Mouse (Mus musculus) lung, postnatal 10 days (tissue): ENCODE measurements around the gene Tcfl5.
A peak's percentile ranks its signal among the peaks of the same experiment; 100 is the strongest.

Experiments
- DNase-seq: peaks from one replicate; pipeline ENCODE4 v3.0.0; 2021

Tcfl5 gene

DNA sequence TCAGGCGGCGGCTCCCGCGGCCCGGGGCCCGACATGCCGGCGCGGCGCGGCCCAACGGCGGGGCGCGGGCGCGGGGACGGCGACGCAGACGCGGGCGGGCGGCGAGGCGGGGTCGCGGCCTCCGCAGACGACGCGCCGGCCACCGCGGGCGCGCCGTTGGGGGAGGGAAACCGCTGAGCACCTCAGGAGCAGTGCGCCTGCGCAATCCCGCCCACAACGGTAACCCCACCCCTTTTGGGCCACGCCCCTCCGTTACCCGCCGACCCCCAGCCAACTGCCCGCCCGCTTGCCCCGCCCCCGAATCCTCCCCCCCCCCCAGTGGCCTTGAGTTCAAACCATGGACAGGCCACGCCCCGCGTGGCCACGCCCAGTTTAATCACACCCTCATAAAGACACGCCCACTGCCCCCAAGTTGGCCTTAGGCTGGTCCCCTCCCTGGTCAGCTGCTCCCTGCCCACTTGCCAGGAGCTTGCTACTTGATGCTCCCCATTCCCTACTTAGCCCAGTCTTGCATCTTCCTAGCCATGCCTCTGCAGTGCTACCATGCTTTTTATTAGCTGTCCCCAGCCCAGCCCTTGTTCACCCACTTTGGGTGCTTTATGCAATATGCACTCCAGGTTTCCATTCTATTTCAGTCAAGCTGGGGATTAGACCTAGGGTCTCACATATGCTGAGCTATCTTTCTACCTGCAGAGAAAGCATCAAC is at the start of gene Tcfl5:
Gene Tcfl5 (minus strand): TSS at position 154 of the 706 bp plus-strand sequence.
- no peak for DNase-seq

DNA sequence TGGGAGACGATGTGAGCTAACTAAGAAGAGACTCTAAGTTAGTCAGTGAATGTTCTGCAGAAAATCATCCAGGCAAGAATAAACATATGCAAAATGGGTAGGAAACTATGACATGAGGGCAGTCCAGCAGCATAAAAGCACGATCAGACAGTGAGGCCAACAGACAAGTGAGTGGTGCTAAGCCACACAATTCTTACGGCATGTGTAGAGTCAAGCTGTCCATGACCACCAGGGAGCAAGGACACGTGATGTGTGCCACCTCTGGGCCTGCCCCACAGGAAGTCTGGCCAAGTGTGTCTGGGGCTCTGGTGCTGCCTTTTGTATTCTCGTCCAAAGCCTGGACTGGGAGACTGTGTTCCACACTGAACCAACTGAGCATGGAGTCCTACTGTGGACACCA is 47.3 kb upstream of the Tcfl5 start:
- DNase-seq, result no peak

DNA sequence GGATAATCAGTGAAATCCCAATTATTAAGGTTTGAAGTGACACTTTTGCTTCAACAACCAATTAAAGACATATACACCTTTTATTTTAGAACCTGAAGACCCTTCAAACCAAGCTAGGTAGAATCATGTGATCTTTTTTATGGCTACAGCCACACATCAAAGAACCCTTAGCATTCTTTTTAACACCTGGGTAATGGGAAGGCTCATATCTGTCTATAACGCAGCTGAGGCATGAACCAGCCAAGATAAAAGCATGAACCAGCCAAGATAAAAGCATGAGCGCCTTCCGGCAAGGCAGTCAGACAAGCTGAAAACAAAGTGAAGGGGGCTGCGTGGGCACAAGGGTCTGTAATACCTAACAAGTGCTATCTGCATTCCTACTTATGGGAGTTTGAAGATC is 41.5 kb upstream of the Tcfl5 start:
- no peak for DNase-seq

DNA sequence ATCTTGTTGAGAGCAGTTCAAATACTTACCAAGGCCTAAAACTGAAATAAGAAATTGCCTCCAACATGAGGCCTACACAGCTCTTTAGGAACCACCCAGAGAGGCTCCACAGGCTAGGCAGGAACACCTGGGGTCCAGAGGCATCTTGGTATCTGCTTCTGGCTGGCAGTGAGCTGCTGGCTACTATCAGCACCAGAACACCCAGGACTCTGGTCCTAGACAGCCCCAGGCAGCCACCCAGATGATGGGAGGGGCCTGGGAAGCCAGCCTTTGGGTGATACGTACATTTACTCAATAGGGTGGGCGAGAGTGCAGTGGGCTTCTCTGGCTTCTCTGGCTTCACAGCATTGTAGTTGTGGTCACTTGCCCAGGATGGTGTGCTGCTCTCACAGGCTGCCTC is 41.0 kb upstream of the Tcfl5 start:
- DNase-seq, result no peak

DNA sequence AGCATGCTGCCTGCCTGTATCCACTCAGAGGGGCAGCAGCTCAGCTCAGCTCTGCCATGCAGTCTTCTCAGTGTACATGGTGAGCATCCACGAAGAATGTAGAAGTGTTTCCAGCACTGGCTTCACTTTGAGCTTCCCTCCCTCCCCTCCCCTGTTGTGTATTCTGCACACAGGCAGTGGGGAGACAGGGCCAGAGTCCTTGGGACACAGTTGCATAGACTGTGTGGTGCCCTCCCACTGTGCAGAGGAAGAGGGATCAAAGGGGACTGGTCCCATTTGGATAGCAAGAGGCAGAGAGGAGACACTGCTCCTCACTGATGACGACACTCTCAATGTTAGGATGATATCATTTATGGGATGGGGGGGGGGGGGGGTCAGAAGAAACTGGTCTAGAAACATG is 38.7 kb upstream of the Tcfl5 start:
- DNase-seq, result no peak

DNA sequence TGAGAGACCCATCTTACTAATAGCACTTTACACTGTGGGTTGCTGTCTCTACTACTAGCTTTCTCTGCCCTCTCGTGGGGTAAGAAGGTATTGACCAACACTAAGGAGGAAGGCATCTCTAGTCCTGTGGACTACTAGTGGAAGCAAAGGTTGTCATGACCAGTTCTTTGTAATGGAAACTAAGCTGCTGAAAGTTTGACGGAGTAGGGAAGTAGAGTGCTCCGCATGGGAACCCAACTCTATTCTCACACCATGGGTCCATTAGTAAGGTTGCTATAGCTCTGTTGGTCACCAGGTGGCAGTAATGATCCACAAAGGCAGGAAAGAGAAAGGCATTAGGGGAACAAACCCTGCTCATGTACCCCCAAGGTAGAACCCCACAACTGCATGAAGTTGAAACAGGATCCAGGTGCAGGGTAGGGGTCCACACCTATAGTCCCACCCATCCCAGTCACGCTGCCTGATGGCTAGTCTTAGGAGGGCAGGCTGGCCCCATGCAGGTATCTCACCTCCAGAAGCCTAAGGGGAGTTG is 36.2 kb upstream of the Tcfl5 start:
- peak; percentile 76 for DNase-seq

DNA sequence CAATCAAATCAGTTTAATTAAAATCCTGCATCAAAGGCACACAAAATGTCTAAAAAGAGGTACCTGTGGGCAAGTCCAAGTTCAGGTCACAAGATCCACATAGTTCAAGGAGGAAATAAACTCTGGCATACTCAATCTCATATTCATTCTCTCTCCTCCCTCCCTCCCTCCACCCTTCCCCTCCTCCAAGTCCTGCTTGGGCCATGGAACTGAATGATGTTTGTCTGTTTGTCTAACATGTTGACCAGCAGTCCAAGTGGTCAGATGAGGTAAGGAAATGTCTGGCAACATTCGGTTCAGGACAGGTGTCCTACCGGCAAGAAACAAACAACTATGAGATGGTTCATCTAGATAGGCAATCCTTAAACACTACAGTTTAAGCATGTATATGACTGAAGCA is 34.2 kb upstream of the Tcfl5 start:
- DNase-seq, result no peak

DNA sequence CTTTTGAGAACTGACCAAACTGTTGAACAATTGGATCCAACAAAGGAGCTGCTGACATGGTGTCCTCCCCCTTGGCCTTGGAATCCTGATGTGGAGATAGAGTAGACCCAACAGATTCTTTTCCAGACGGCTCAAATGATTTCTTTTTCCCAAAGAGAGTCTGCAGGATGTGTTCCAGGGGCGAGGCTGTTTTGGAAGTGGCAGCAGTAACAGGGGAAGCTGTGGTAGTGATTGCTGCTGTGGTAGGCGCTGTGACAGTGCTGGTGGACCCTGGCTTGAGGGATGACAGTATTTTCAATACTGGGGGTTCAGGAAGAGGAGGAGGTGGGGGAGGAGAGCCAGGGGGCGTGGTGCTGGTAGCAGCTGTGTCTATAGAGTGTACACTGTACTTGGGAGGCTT is 19.5 kb upstream of the Tcfl5 start:
- no peak for DNase-seq

DNA sequence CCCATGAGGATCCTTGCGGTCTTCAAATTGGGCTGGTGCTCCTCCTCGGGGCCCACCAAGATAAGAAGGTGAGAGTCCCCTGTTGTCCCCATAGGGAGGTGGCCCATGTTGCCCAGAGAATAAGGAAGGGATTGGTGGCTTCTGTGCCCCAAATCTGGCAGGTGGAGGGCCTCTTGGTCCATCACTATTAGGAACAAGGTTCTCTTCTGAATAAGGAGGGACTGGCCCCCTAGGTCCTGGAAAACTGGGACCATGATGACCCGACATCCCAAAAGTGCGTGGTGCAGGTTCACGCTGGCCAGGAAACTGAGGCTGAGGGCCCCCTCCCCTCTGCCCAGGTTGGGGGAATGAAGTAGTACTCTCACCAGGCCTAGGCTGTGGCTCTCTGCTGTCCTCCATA is 18.0 kb upstream of the Tcfl5 start:
- no peak for DNase-seq

DNA sequence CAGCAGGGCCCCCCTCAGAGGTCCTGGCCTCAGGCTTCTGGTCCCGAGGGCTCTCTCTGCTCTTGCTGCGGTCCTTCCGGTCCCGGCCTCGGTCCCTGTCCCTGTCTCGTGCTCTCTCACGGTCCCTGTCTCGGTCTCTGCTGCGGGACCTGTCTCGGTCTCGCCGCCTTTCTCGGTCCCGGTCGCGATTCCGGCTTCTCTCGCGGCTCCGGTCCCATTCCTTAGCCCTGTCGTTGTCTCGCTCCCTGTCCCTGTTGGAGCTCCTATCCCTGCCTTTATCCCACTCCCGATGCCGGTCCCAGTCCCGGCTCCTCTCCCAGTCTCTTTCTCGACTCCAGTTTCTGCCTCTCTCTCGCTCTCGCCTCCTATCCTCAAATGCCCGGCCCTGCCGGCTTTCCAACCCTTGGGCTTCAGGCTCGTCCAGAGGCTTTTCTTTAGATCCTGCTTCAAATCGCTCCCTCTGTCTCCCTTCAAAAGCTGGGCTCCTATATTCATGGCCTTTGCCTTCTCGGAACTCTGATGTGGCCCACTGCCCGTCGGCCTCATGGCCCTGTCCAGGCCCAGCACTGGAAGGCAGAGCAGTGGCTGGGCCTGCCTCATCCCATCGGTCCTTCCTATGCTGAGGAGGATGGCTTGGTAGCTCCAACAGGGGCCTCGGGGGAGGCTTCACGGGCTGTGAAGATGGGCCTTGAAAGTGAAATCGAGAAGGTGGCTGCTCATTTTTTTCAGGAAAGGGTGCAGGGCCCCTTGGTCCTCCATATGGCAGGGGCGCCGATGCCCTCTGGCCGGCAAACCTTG is 17.0 kb upstream of the Tcfl5 start:
- DNase-seq, result no peak

DNA sequence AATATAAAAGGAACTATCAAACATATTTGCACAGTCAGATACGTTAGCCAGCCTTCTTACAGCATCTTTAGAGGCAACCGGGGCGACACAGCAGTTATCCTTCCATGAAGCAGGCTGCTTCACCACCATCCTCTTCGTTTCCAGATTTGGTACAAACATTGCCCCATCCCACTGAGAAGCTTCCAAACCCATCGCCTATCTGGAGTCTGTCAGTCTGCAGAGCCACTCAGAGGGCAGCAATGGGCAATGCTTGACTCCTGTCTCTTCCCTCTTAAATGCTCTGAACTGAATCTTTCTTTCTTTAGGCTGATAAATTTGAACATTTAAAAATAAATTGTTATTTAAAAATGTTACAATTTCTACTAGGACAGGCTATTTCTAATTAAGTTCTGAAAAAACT is 15.9 kb upstream of the Tcfl5 start:
- DNase-seq, result no peak

DNA sequence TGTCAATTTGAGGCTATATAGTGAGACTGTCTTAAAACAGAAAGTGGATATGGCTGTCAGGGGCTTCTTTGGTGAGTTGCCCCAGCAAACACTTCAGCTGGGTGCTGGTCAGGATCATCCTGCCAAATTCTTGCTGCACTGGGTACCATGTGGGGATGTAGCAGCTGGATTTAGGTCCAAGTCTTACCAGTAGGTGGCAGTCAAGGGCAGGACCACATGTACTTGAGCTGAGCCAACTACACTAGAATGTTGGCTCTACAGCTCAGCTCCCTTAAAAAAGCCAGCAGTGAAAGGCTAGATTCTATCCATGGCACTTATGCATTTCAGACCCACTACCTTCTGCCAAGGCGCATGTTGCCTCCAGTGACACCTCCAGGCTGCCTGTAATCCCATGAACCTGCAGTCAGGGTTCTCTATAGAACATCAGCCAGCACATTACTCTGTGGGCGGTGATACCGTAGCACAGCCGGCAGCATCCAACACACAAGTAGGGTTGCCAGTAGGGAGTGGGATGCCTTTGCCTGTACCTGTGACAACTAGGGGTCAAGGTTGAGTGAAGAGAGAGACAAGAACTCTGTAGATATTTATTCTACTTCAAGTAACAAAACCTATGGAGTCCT is 15.0 kb upstream of the Tcfl5 start:
- peak; percentile 86 for DNase-seq

DNA sequence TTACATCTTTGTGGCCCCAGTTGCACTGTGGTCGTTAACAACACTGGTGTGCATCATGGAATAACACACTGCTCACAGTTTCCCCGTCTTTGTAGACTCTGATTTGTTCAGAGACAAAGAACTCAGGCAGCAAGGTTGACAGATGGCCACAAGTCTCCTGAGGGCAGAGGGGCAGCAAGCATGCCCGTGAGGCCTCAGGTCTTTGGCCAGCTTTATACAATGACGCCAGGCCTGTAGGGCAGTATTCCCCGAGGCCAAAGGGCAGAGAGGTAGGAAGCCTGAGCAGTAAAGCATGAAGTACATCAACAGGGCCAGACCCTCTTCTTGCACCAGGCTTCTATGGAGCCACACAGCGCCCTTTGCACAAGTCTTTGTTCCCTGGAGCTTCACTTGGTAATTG is 12.6 kb upstream of the Tcfl5 start:
- DNase-seq, result no peak

DNA sequence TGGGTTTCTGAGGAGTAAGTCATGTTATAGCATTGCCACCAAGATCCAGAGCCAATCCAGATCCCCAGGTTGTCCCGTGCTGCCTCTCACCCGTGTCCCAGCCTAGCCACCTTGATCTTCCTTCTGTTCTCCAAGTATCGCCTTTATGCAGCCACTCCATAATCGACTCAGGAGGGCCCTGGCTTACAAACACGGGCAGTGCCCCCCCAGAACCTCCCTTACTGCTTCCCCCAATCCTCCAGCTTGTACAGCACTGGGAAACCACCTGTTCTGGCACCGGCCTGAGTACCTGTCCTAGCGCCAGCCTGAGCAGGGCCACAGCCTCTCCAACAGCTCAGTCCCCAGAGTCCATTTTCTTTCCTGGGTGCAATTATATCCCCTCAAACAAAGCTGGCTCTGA is 12.2 kb upstream of the Tcfl5 start:
- no peak for DNase-seq

DNA sequence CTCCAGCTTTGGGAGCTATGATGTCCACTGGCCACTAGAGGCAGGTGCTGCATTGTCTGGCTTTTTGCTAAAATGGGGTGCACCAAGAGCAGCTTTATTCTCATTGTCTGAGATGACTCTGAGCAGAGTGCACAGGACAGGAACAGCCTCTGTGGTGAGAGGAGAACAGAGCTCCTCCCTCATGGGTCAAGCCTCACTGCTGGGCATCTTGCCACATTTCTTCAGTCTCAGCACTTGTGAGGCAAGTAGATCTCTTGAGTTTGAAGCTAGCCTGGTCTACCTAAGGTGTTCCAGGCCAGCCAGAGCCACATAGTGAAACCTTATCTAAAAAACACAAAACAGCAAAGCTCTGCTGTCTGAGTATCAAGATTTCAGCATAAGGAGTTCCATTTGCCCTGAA is 4.3 kb upstream of the Tcfl5 start:
- no peak for DNase-seq

DNA sequence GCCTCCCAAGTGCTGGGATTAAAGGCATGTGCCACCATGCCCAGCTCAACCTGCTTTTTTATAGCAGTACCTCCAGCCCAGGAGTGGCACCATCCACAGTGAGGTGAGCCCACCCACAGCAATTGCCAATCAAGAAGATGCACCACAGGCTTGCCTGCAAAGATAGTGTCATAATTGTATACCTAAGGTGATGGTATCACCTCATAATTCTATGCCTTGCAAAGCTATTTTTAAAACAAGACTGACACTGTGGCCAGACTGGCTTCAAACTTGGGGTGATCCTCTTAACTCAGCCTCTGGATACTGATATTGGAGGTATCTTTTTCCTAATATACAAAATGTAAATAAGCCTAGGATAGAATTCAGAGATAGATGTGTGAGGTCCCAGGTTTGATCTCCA is 1.1 kb upstream of the Tcfl5 start:
- no peak for DNase-seq

DNA sequence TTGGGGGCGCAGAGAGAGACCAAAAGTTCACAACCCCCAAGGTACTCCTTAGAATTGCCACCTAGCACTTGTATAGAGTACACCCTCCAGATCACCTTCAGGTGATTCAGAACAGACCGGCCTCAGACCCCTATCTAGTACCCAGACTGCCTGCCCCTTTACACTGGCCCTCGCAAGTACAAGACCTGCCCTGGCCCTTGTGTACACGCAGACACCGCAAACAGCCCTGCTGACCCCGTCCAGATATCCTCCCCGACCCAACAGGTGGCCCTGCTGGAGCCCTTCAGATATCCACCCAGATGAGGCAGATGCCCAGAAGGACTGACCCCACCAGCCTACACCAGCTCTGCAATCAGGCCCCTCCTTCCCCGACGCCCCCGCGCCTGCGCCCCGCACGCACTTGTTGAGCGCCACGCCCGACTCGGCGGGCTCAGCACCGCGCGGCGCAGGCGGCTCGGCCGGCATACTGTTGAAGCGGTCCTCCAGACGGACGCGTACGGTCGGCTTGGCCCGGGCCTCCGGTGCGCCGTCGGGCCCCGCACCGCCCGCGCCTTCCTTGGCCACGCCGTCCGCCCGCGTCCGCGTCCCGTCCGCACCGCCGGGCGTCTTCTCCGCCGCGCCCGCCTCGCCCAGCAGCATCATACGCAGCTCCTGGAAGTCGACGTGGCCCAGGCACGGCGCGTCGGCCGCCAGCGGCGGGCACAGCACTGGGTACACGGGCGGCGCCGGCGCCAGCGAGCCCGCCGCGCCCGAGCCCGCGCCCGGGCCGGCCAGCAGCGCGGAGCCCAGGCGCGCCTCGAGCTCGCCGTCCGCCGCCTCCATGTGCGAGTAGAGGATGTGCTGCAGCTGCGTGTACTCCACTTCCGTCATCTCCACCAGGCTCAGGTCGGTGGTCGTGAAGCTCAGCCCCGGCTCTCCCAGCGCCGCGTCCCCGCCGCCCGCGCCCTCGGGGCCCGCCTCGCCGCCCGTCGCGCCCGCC is 643 bp downstream of the Tcfl5 start:
- DNase-seq, result no peak

DNA sequence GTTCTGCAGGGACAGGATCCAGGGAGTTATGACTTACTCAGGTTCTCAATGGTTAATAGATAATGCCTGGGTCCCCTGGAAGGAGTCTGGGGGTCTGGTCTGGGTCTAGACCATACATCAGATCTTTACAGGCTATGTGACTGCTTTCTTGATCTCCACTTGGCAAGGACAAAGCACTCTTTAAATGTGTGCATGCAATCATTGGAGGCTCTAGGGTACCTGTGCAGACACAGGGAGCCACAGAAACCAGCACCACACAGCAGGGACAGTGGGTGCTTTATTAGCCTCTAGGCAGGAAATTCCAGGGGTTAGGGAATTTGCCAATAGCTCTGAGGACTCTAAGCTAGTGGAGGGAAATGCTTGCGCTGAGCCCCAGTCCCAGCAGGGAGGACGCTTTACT is 30.6 kb downstream of the Tcfl5 start:
- no peak for DNase-seq

DNA sequence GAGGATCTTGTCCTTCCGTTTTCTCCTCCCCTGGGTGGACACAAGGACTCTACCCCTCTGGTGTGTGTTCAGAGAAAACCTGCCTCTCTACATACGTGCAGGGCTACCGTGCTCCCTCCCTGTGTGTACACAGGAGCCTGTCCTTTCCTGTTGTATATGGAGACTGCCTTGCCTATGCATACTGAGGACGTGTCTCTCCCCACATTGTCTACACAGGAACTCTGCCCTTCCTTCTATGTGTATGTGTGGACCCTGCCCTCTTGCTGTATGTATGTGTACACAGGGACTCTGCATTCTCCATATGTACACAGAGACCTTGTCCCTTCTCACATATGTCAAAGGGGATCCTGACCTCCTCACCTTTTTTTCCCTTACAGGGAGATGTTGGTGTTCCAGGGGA is 32.2 kb downstream of the Tcfl5 start:
- DNase-seq, result no peak

DNA sequence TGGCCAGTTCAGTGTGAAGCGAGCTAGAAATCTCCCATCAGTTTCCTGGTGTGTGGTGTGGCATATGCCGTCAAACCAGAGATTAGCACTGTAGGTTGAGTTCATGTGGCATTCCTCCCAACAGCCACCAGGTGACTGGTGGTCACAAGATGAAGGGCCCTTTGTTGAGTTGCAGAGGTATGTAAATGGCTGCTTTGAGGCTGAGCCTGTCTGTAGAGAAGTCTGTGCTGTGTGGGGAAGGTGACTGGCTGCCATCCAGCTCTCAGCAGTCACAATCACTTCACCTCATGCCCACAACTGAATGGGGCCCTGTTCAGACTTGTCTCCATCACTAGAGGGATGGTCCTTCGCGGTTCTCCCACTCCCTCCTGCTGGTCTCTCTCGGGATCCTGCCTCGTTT is 37.7 kb downstream of the Tcfl5 start:
- DNase-seq, result no peak

DNA sequence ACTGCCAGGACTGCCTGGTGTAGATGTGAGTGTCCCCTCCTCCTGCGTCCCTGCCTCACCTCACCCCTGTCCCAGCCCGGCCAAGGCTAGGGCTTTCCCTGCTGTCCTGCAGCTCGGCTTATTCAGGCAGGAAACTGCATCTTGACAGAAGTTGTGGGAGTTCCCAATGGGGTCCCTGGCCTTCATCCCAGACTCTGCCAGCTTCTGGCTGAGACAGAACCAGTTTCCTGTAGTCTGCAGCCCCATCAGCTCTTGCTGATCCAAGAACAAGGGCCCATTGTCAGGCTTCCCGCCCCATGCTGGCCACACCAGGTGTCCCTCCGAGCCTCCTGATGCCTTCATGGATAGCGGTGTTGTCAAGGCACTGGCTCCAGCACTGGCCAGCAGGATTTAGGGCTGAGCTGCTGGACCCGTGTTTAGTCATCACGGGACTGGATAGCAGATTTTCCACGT is 41.9 kb downstream of the Tcfl5 start:
- peak; percentile 37 for DNase-seq

DNA sequence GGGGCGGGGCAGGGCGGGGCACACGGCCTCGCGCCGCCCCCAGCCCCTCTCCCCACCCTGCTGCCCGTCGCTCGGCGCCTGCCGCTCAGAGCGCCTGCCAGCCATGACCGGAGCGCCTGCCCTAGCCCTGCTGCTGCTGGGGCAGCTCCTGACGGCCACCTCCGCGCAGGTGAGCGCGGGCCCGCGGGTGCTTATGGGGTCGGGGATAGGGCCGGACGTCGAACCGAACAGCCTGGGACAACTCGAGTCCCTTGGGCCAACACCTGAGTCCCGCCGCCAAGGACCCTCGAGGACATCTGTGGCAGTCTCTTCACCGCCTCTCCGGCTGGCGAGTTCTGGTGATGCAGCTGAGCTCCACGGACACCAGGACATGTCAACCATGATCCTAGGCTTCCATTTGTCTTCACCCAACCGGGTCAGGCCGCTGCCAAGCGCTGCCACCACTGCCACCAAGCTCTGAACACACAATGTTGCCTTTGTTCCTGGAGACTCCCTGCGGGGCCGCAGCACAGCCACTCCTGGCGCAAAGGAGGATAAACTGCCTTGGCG is 44.3 kb downstream of the Tcfl5 start:
- no peak for DNase-seq
